Mouse (Mus musculus): ENCODE data around the gene Glis1. TPM values are rescaled to one million over a fixed set of nuclear protein-coding genes. Genes with fewer than 3 reads are reported as not detected.

Glis1 gene
- total RNA-seq (2023; ENCODE audit: inconsistent age) = 1.0 TPM in 1 of 4 replicates, not detected in the others

DNA sequence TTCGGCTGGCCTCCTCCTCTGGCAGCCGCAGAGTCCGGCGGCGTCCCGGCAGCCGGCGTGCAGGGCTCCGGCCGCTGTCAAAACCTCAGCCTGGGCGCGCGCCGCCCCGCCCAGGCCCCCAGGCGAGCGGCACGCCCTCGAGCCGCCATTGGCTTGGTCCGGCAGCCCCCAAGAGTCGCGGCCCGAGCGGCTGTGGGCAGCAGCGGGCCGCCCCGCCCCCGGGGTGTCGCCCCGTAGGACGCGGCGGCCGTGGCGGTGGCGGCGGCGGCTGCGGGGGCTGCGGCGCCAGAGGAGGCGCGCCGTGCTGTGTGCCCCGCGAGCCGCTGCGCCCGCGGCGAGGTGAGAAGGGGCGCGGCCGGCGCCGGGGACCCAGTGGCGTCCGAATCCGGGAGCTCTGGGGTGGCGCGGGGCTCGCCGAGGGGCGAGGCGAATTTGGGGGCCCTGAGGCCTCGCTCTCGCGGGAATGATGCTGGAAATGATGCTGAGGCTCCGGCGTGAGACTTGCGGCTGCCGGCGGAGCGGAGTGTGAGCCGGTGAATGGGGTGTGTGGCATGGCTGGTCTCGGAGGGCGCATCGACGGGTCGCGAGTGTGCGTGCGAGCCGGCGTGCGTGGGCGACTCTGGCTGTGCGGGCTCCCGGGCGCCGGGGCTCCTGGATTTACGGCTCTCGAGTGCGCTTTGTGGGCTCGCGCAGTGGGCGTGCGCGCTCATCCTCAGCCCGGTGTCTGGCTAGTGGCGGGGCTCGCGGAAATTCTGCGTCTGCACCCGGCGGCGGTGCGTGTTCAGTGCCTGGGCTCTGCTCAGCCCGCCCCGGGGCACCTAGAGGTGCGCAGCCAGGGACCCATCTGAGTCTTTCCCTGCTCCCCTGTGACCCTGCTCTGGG lies at the start of gene Glis1:
Gene Glis1, plus strand, starts transcription at position 236 of the 882 bp plus-strand sequence.

DNA sequence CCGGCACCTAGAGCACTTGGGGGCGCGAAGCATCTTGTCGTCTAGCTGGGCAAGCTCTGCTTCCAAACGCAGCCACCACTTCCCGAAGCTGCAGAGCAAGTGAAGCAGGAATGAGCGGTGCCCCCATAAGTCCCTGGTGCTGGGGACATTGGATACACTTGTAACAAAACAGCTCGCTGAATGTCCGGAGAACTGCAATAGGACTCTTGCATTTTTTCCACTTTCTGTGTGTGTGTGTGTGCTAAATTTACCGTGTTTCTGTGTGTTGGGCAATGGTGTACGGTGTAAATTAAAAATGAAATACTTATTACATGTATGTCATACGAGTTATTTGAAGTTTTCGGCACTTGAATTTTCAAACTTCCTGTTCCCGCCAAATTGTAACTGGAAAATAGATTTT lies 249.7 kb downstream of the Glis1 start, which contains the start of gene Dmrtb1:
Gene Dmrtb1, minus strand, starts transcription at position 101 of the 400 bp plus-strand sequence.

Other genes with a start within 250 kb of the Glis1 start
- not detected in 4 replicates for gene Ldlrad1, start 225.4 kb upstream of the Glis1 start, total RNA-seq (2023; ENCODE audit: inconsistent age)
- 17.3 to 31.8 TPM (median 24.8 TPM) in 4 replicates for gene Lrrc42, start 181.1 kb upstream of the Glis1 start, total RNA-seq (2023; ENCODE audit: inconsistent age)
- gene Hspb11, start 181.0 kb upstream of the Glis1 start, total RNA-seq (2023; ENCODE audit: inconsistent age) = 11.3 to 13.8 TPM (median 12.7 TPM) in 4 replicates
- not detected in 4 replicates for gene Dio1, start 127.4 kb upstream of the Glis1 start, total RNA-seq (2023; ENCODE audit: inconsistent age)
- gene Yipf1, start 120.2 kb upstream of the Glis1 start, total RNA-seq (2023; ENCODE audit: inconsistent age) = 42.1 to 48.6 TPM (median 47.3 TPM) in 4 replicates
- gene Ndc1, start 66.8 kb upstream of the Glis1 start, total RNA-seq (2023; ENCODE audit: inconsistent age) = 6.8 to 11.3 TPM (median 7.5 TPM) in 4 replicates
- gene Dmrtb1, start 249.6 kb downstream of the Glis1 start, total RNA-seq (2023; ENCODE audit: inconsistent age) = not detected in 4 replicates